Mouse (Mus musculus) kidney, adult 11 months (tissue): Measurements from ENCODE around the gene Ttc39b.
A peak's percentile ranks its signal among the peaks of the same experiment; 100 is the strongest.

Experiments used
- DNase-seq: peaks from one replicate; pipeline ENCODE4 v3.0.0; 2022

Gene Ttc39b

GRCm38 (mm10) chr4:83228073-83228472 is 96.0 kb downstream of the Ttc39b start:
- no peak for DNase-seq

GRCm38 (mm10) chr4:83225633-83226360 is 98.3 kb downstream of the Ttc39b start:
- peak; percentile 11 for DNase-seq

- DNase-seq, result no peak
Measured at GRCm38 (mm10) chr4:83224242-83224641, 99.8 kb downstream of the Ttc39b start.

- DNase-seq, result no peak
Measured at GRCm38 (mm10) chr4:83223197-83223596, 100.9 kb downstream of the Ttc39b start.

GRCm38 (mm10) chr4:83220761-83221557 is 103.1 kb downstream of the Ttc39b start:
- no peak for DNase-seq

GRCm38 (mm10) chr4:83219253-83219652 is 104.8 kb downstream of the Ttc39b start:
- DNase-seq, result no peak

GRCm38 (mm10) chr4:83217128-83217527 is 106.9 kb downstream of the Ttc39b start:
- no peak for DNase-seq

- DNase-seq, result no peak
Measured at GRCm38 (mm10) chr4:83216381-83216780, 107.7 kb downstream of the Ttc39b start.

GRCm38 (mm10) chr4:83215776-83216175 is 108.3 kb downstream of the Ttc39b start:
- DNase-seq, result no peak

- DNase-seq, result peak; percentile 12
Measured at GRCm38 (mm10) chr4:83214822-83215558, 109.1 kb downstream of the Ttc39b start.

GRCm38 (mm10) chr4:83213752-83214151 is 110.3 kb downstream of the Ttc39b start:
- DNase-seq, result no peak

- no peak for DNase-seq
Measured at GRCm38 (mm10) chr4:83211709-83212108, 112.3 kb downstream of the Ttc39b start.

- no peak for DNase-seq
Measured at GRCm38 (mm10) chr4:83210437-83210836, 113.6 kb downstream of the Ttc39b start.

GRCm38 (mm10) chr4:83206803-83207586 is 117.1 kb downstream of the Ttc39b start:
- no peak for DNase-seq

- DNase-seq, result no peak
Measured at GRCm38 (mm10) chr4:83206416-83206802, 117.6 kb downstream of the Ttc39b start.

GRCm38 (mm10) chr4:83199391-83199790 is 124.7 kb downstream of the Ttc39b start:
- DNase-seq, result no peak

- DNase-seq, result no peak
Measured at GRCm38 (mm10) chr4:83198123-83198522, 125.9 kb downstream of the Ttc39b start.

- no peak for DNase-seq
Measured at GRCm38 (mm10) chr4:83189736-83190135, 134.3 kb downstream of the Ttc39b start.

- no peak for DNase-seq
Measured at GRCm38 (mm10) chr4:83187324-83187723, 136.7 kb downstream of the Ttc39b start.

- no peak for DNase-seq
Measured at GRCm38 (mm10) chr4:83186448-83186847, 137.6 kb downstream of the Ttc39b start.

GRCm38 (mm10) chr4:83183288-83183930 is 140.6 kb downstream of the Ttc39b start:
- DNase-seq, result peak; percentile 15
